Mouse (Mus musculus) heart, postnatal 0 days (tissue): ENCODE measurements around the gene Dock8.

Source experiments
- CTCF ChIP-seq: IDR thresholded peaks from 2 replicates; pipeline ENCODE4 v1.5.1; 2016; ENCODE audit warnings: antibody characterized with exemption, control low read depth, low read depth
- EP300 ChIP-seq: IDR thresholded peaks from 2 replicates; pipeline ENCODE4 v1.6.1; 2016; ENCODE audit warnings: antibody characterized with exemption, low read depth

DNA sequence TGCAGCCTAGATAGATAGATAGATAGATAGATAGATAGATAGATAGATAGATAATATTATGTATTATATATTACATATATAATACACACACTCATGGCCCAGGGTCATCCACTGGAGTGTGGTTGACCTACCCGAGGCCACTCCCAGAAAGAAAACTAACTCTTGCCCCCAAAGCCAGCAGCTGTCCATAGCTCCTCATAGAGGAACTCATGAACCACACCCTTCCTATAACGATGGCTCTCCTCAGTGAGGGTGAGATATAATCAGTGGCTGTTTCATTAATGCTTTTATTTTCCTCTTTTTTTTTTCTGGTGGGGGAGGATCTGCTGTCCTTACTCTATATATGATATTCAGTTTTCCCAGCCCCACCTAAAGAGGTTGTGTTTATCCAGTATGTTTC, 134.6 kb downstream of the Dock8 start:
- TF ChIP-seq CTCF (no peak), EP300 (no peak)
